Mouse (Mus musculus) T-cell, adult 2 months (primary cell): ENCODE measurements at regions not wholly inside any gene's neighbourhood (a gene's known extent, or its start where the extent isn't known, plus 50 kb on each side); places are given as distances from the start of the nearest gene placed in this dataset.

Source experiments
- DNase-seq: peaks from one replicate; pipeline ENCODE4 v3.0.0; 2022; ENCODE audit warnings: low spot score

- no peak for DNase-seq
Observed at GRCm38 (mm10) chr13:97559611-97560385, 200.6 kb downstream of the Gm10260 start.

- no peak for DNase-seq
Observed at GRCm38 (mm10) chr13:97558884-97559283, 201.5 kb downstream of the Gm10260 start.

- DNase-seq, result no peak
Observed at GRCm38 (mm10) chr13:97555312-97555711, 205.1 kb downstream of the Gm10260 start.

GRCm38 (mm10) chr13:97554601-97555000 is 205.8 kb downstream of the Gm10260 start:
- no peak for DNase-seq

GRCm38 (mm10) chr13:97552236-97552635 is 208.2 kb downstream of the Gm10260 start:
- no peak for DNase-seq

- DNase-seq, result no peak
Observed at GRCm38 (mm10) chr13:97550880-97551279, 209.6 kb downstream of the Gm10260 start.

GRCm38 (mm10) chr13:97550172-97550571 is 210.3 kb downstream of the Gm10260 start:
- no peak for DNase-seq

GRCm38 (mm10) chr13:97549384-97549783 is 211.0 kb downstream of the Gm10260 start:
- DNase-seq, result no peak

- peak; percentile 17 for DNase-seq
Observed at GRCm38 (mm10) chr13:97548527-97548977, 211.9 kb downstream of the Gm10260 start.

GRCm38 (mm10) chr13:97546936-97547335 is 213.5 kb downstream of the Gm10260 start:
- no peak for DNase-seq

- DNase-seq, result no peak
Observed at GRCm38 (mm10) chr13:97545971-97546454, 214.4 kb downstream of the Gm10260 start.

GRCm38 (mm10) chr13:97539686-97540085 is 220.7 kb downstream of the Gm10260 start:
- peak; percentile 6 for DNase-seq

- no peak for DNase-seq
Observed at GRCm38 (mm10) chr13:97538441-97538840, 222.0 kb downstream of the Gm10260 start.

GRCm38 (mm10) chr13:97537686-97538085 is 222.7 kb downstream of the Gm10260 start:
- DNase-seq, result no peak

GRCm38 (mm10) chr13:97537206-97537605 is 223.2 kb downstream of the Gm10260 start:
- DNase-seq, result no peak

GRCm38 (mm10) chr13:97533896-97534666 is 226.4 kb downstream of the Gm10260 start:
- peak; percentile 26 for DNase-seq

GRCm38 (mm10) chr13:97531181-97531580 is 229.3 kb downstream of the Gm10260 start:
- no peak for DNase-seq

- peak; percentile 16 for DNase-seq
Observed at GRCm38 (mm10) chr13:97530570-97530969, 229.9 kb downstream of the Gm10260 start.

- DNase-seq, result no peak
Observed at GRCm38 (mm10) chr13:97527958-97528357, 232.5 kb downstream of the Gm10260 start.

- no peak for DNase-seq
Observed at GRCm38 (mm10) chr13:97524847-97525434, 235.5 kb downstream of the Gm10260 start.

GRCm38 (mm10) chr13:97523523-97524412 is 236.7 kb downstream of the Gm10260 start:
- DNase-seq, result no peak
